Mouse (Mus musculus): ENCODE measurements around the gene Ccdc172. TPM values are rescaled to one million over a fixed set of nuclear protein-coding genes. Genes with fewer than 3 reads are reported as not detected.

Ccdc172 gene
- total RNA-seq, 2 experiments from 2014 or later: not detected

DNA sequence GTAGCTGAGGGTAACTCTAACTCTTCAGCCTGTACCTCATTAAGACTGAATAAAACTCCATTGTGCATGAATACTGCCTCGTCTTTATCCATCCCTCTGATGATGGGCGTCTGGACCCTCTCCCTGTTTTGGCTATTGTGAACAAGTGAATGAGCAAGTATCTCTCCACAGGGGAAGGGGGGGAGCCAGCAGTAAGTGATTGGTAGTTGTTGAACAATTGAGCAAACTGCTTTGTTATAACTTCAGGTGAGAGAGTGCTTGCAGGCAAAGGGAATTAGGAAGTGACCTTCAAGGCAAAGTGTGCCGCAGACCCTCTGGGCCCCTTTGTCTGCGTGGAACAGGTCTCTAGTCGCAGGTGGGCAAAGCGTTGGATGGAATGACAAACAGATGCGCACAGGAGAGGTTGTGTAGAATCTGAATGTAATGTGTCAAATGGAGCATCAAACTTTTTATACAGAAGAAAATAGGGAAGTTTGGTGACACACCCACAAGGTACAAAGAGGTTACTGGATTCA is 50.6 kb downstream of the Ccdc172 start:
- no peak for DNase-seq
- intact Hi-C loops (cut with DNase I): no loop called here

DNA sequence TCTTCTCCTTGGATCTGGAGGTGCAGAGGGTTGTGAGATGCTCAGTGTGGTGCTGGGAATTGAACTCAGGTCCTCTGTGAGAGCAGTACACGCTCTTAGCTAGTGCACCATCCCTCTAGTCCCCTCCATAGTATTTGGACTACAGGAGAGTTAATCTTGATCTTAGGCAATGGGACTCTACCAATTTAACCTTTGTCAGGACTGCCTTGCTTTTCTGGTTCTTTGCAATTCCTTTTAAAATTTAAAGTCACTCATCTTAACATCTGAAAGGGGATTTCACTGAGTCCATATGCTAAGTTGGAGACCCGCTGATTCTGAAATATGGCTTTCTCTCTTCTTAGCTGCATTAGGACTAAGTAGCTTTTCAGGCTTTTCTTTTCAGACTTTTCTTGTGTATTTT is 59.8 kb downstream of the Ccdc172 start:
- intact Hi-C loops (cut with DNase I): no loop called here

GRCm38 (mm10) chr19:58572429-58573071 is 60.8 kb downstream of the Ccdc172 start:
- intact Hi-C loops (cut with DNase I): no loop called here
- DNase-seq: no peak

More for the DNA sequence above, 59.8 kb downstream of the Ccdc172 start:
- DNase-seq: no peak

GRCm38 (mm10) chr19:58573072-58573438 is 61.3 kb downstream of the Ccdc172 start:
- DNase-seq: no peak
- intact Hi-C loops (cut with DNase I): no loop called here

DNA sequence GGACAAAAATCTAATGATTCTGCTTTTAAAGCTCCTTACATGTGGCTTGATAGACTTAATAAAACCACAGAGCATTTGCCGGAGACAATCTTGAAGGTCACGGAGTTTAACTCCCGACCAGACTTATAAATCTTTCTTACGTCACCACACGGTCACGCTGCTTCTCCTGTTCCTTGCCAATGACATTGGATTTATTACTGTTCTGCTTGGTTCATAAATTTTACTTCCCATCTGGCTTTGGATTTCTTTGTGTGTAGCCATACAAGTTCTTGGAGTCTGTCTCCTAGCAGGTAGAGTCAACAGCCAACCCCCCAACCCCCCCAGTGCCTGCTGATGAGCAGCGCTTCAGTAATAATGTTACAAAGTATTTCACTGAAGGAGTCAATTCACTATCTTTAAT is 70.2 kb downstream of the Ccdc172 start:
- intact Hi-C loops (cut with DNase I): no loop called here
- no peak for DNase-seq

DNA sequence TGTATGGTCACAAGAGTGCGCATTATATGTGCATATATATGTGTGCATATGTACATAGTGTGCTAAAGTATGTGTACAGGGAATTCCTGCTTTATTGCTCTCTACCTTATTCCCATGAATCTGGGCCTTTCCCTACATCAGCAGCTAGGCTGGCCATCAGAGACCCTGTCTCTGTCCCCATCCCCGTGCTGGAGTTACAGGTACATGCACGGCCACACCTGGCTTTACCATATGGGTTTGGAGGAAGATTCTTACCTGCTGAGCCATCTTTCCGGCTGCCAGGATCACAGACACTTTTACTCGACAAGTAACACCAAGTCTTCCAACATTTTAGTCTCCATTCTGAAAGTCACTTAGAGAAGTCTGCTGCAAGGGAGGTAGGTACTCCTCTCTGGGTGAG is 71.2 kb downstream of the Ccdc172 start:
- no peak for DNase-seq
- intact Hi-C loops (cut with DNase I): no loop called here

DNA sequence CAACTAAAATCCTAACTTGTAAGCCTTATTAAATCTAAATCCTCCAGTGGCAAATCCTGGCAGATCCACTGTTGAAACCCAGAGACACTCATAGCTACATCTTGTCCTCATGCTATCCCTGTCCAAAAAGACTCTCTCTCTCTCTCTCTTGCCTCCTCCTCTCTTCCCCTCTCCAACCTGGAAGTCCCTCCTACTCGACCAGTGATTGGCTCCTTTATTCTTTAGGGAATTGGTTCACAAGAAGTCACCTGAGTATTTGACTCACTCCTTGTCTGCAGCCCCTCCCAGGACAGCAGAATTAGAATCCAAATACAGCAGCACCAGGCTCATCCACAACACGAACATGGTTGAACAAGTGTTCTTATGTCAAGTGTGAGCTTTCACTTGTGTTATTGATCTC is 74.3 kb downstream of the Ccdc172 start:
- DNase-seq: no peak
- intact Hi-C loops (cut with DNase I): no loop called here

GRCm38 (mm10) chr19:58590251-58590936 is 78.6 kb downstream of the Ccdc172 start:
- intact Hi-C loops (cut with DNase I): no loop called here
- no peak for DNase-seq

GRCm38 (mm10) chr19:58600381-58600780 is 88.6 kb downstream of the Ccdc172 start:
- intact Hi-C loops (cut with DNase I): no loop called here

More at GRCm38 (mm10) chr19:58600381-58600780, 88.6 kb downstream of the Ccdc172 start:
- no peak for DNase-seq

Other genes with a start within 250 kb of the Ccdc172 start
- 10 to 100 TPM; 13.9 to 24.5 TPM for gene Gfra1, start 56.1 kb upstream of the Ccdc172 start, total RNA-seq (2021)
- gene Pnlip, start 140.5 kb downstream of the Ccdc172 start, total RNA-seq (2021): 1 to 10 TPM; 3.0 to 4.6 TPM
- gene Pnliprp1, start 216.9 kb downstream of the Ccdc172 start, total RNA-seq (2021): under 1 TPM in 1 of 2 experiments, not detected in 1; 0.44 TPM
- under 1 TPM in 1 of 2 experiments, not detected in 1; 0.22 TPM for gene Pnliprp2, start 247.7 kb downstream of the Ccdc172 start, total RNA-seq (2021)

All from left cerebral cortex, postnatal 4 days (tissue).